Mouse (Mus musculus) frontal cortex, postnatal 10 days (tissue): Measurements from ENCODE around the gene Acsl4.

Experiments used
- DNase-seq, 2 experiments: peaks; one replicate each; pipeline ENCODE4 v3.0.0; 2022; ENCODE audit warnings: low spot score in 2 of 2, mixed read lengths in 1 of 2

Acsl4 gene

GRCm38 (mm10) chrX:142390247-142390908 lies at the start of gene Acsl4:
TSS of gene Acsl4 (minus strand) at chrX:142390535.
- DNase-seq, result peak; percentile 84 to 86

GRCm38 (mm10) chrX:142437971-142438504 lies 47.7 kb upstream of the Acsl4 start:
- no peak for DNase-seq

- no peak for DNase-seq
Observed at GRCm38 (mm10) chrX:142432846-142433245, 42.5 kb upstream of the Acsl4 start.

GRCm38 (mm10) chrX:142427111-142427510 lies 36.8 kb upstream of the Acsl4 start:
- no peak for DNase-seq

GRCm38 (mm10) chrX:142426628-142427027 lies 36.3 kb upstream of the Acsl4 start:
- no peak for DNase-seq

- no peak for DNase-seq
Observed at GRCm38 (mm10) chrX:142413884-142414283, 23.5 kb upstream of the Acsl4 start.

- DNase-seq, result no peak
Observed at GRCm38 (mm10) chrX:142410060-142410459, 19.7 kb upstream of the Acsl4 start.

- DNase-seq, result no peak
Observed at GRCm38 (mm10) chrX:142409338-142409737, 19.0 kb upstream of the Acsl4 start.

- no peak for DNase-seq
Observed at GRCm38 (mm10) chrX:142403114-142403513, 12.8 kb upstream of the Acsl4 start.

GRCm38 (mm10) chrX:142398621-142399020 lies 8.3 kb upstream of the Acsl4 start:
- DNase-seq, result no peak

GRCm38 (mm10) chrX:142390909-142391265 lies 552 bp upstream of the Acsl4 start:
- DNase-seq, result no peak

GRCm38 (mm10) chrX:142389581-142390159 lies 665 bp downstream of the Acsl4 start:
- DNase-seq, result peak in 1 of 2 experiments; percentile 21

- no peak for DNase-seq
Observed at GRCm38 (mm10) chrX:142388141-142388540, 2.2 kb downstream of the Acsl4 start.

- DNase-seq, result no peak
Observed at GRCm38 (mm10) chrX:142387634-142388033, 2.7 kb downstream of the Acsl4 start.

GRCm38 (mm10) chrX:142384918-142385317 lies 5.4 kb downstream of the Acsl4 start:
- DNase-seq, result no peak

- DNase-seq, result no peak
Observed at GRCm38 (mm10) chrX:142379894-142380293, 10.4 kb downstream of the Acsl4 start.

GRCm38 (mm10) chrX:142378048-142378447 lies 12.3 kb downstream of the Acsl4 start:
- no peak for DNase-seq

- DNase-seq, result no peak
Observed at GRCm38 (mm10) chrX:142377358-142377757, 13.0 kb downstream of the Acsl4 start.

GRCm38 (mm10) chrX:142376747-142377146 lies 13.6 kb downstream of the Acsl4 start:
- no peak for DNase-seq

- no peak for DNase-seq
Observed at GRCm38 (mm10) chrX:142375519-142375918, 14.8 kb downstream of the Acsl4 start.

- peak in 1 of 2 experiments; percentile 18 for DNase-seq
Observed at GRCm38 (mm10) chrX:142372393-142372792, 17.9 kb downstream of the Acsl4 start.

GRCm38 (mm10) chrX:142369935-142370334 lies 20.4 kb downstream of the Acsl4 start:
- no peak for DNase-seq

- no peak for DNase-seq
Observed at GRCm38 (mm10) chrX:142363882-142364281, 26.5 kb downstream of the Acsl4 start.
